Mouse (Mus musculus) myocyte (in vitro differentiated cells): ENCODE results near the gene Psrc1. TPM values are rescaled to one million over a fixed set of nuclear protein-coding genes. Genes with fewer than 3 reads are reported as not detected.

ENCODE experiments used
- H3K27me3 ChIP-seq: one replicate; pipeline ENCODE4 v1.6.1; 2011; ENCODE audit not compliant: control insufficient read depth, insufficient read depth, insufficient read length
- H3K36me3 ChIP-seq: one replicate; pipeline ENCODE4 v1.6.1; 2011; ENCODE audit not compliant: control insufficient read depth, insufficient read depth
- H3K4me2 ChIP-seq: one replicate; pipeline ENCODE4 v1.6.1; 2011; ENCODE audit warnings: low read depth, control low read depth
- H3K4me3 ChIP-seq: one replicate; pipeline ENCODE4 v1.5.1; 2011; ENCODE audit warnings: mild to moderate bottlenecking, control low read depth, moderate library complexity
- H3K79me2 ChIP-seq: one replicate; pipeline ENCODE4 v1.6.1; 2011; ENCODE audit not compliant: control insufficient read depth, insufficient read depth
- H3ac ChIP-seq: one replicate; pipeline ENCODE4 v1.6.1; 2011; ENCODE audit not compliant: control insufficient read depth, insufficient read length
- CEBPB ChIP-seq: IDR thresholded peaks from 2 replicates; pipeline ENCODE4 v1.6.1; 2011; ENCODE audit warnings: mild to moderate bottlenecking, moderate library complexity; ENCODE audit not compliant: poor library complexity, insufficient read depth, severe bottlenecking
- E2F4 ChIP-seq: IDR thresholded peaks from one replicate; pipeline ENCODE4 v1.6.1; 2011; ENCODE audit warnings: mild to moderate bottlenecking, control low read depth, moderate library complexity; ENCODE audit not compliant: insufficient read depth
- MAX ChIP-seq: IDR thresholded peaks from one replicate; pipeline ENCODE4 v1.6.1; 2011; ENCODE audit warnings: low read depth, mild to moderate bottlenecking, control low read depth
- MYOD1 ChIP-seq, 3 experiments: IDR thresholded peaks; one replicate each; pipeline ENCODE4 v1.6.1; 2011; ENCODE audit warnings: control low read depth in 2 of 3, low read depth in 2 of 3, mild to moderate bottlenecking in 2 of 3, moderate library complexity in 1 of 3; ENCODE audit not compliant: insufficient read length in 2 of 3, control insufficient read depth in 1 of 3
- MYOG ChIP-seq, 3 experiments: IDR thresholded peaks; one replicate each; pipeline ENCODE4 v1.6.1; 2011; ENCODE audit warnings: control low read depth in 2 of 3, low read depth in 2 of 3, mild to moderate bottlenecking in 2 of 3; ENCODE audit not compliant: insufficient read length in 2 of 3, control insufficient read depth in 1 of 3, insufficient read depth in 1 of 3
- POLR2A ChIP-seq: IDR thresholded peaks from one replicate; pipeline ENCODE4 v1.6.1; 2011; ENCODE audit warnings: low read depth, mild to moderate bottlenecking, control low read depth, moderate library complexity; ENCODE audit not compliant: insufficient read length
- POLR2AphosphoS2 ChIP-seq: IDR thresholded peaks from one replicate; pipeline ENCODE4 v1.6.1; 2011; ENCODE audit warnings: low read depth, control low read depth; ENCODE audit not compliant: insufficient read length
- REST ChIP-seq: IDR thresholded peaks from one replicate; pipeline ENCODE4 v1.6.1; 2011; ENCODE audit warnings: mild to moderate bottlenecking, control low read depth, moderate library complexity; ENCODE audit not compliant: insufficient read depth, insufficient read length
- SRF ChIP-seq: IDR thresholded peaks from one replicate; pipeline ENCODE4 v1.6.1; 2011; ENCODE audit warnings: low read depth; ENCODE audit not compliant: control insufficient read depth, insufficient read length
- TCF12 ChIP-seq: IDR thresholded peaks from one replicate; pipeline ENCODE4 v1.6.1; 2011; ENCODE audit warnings: mild to moderate bottlenecking, control low read depth; ENCODE audit not compliant: poor library complexity, insufficient read depth, severe bottlenecking
- TCF3 ChIP-seq: IDR thresholded peaks from one replicate; pipeline ENCODE4 v1.6.1; 2011; ENCODE audit warnings: low read depth, control low read depth; ENCODE audit not compliant: insufficient read length
- USF1 ChIP-seq: IDR thresholded peaks from one replicate; pipeline ENCODE4 v1.6.1; 2011; ENCODE audit warnings: low read depth, mild to moderate bottlenecking, control low read depth, moderate library complexity
- polyA plus RNA-seq: library from polyadenylated mRNA; unstranded; fragments of >200 nt; fragmentation: generic; extraction: Trizol; gene quantifications from one replicate; pipeline ENCODE4 v1.2.1, GENCODE M21; 2012; ENCODE audit warnings: missing spikeins

The Psrc1 gene
- polyA plus RNA-seq, 1 experiment = 16.5 TPM

- no peak overlapping the region for H3ac ChIP-seq
- TF ChIP-seq POLR2AphosphoS2 (no peak), SRF (no peak), CEBPB (no peak), USF1 (no peak), TCF3 (no peak), TCF12 (no peak), REST (no peak), MAX (no peak), MYOD1 (IDR thresholded peaks at IDR 0.05; ENCODE audit: control insufficient read depth in 1 of 3, insufficient read length in 2 of 3, low read depth in 2 of 3) (no peak), POLR2A (no peak), MYOG (IDR thresholded peaks at IDR 0.05; ENCODE audit: control insufficient read depth in 1 of 3, insufficient read depth in 1 of 3, insufficient read length in 2 of 3, low read depth in 2 of 3) (no peak), E2F4 (no peak)
- peaks cover 66% of the 10 kb centered on the region for H3K27me3 ChIP-seq
- H3K4me3 ChIP-seq = no peak overlapping the region
- no peak overlapping the region for H3K4me2 ChIP-seq
- H3K36me3 ChIP-seq = no peaks in the 10 kb centered on the region
- H3K79me2 ChIP-seq = no peaks in the 10 kb centered on the region
Observed at GRCm38 (mm10) chr3:108363626-108364025, 20.0 kb upstream of the Psrc1 start.

GRCm38 (mm10) chr3:108364270-108364995 is 19.2 kb upstream of the Psrc1 start, which contains the start of gene Mybphl:
Gene Mybphl, plus strand, starts transcription at chr3:108364911.
- Histone ChIP-seq H3ac (no peak within 1 kb of the TSS), H3K4me2 (no peak within 1 kb of the TSS), H3K4me3 (no peak within 1 kb of the TSS), H3K36me3 (no peaks in the 10 kb centered on the region), H3K27me3 (peaks cover 58% of the 10 kb centered on the region), H3K79me2 (no peaks in the 10 kb centered on the region)
- no peak for TF ChIP-seq USF1
- no peak for TF ChIP-seq TCF3
- no peak for TF ChIP-seq MYOD1 (IDR thresholded peaks at IDR 0.05; ENCODE audit: control insufficient read depth in 1 of 3, insufficient read length in 2 of 3, low read depth in 2 of 3)
- TF ChIP-seq SRF = no peak
- no peak for TF ChIP-seq MAX
- TF ChIP-seq POLR2A = no peak
- TF ChIP-seq REST = no peak
- TF ChIP-seq MYOG (IDR thresholded peaks at IDR 0.05; ENCODE audit: control insufficient read depth in 1 of 3, insufficient read depth in 1 of 3, insufficient read length in 2 of 3, low read depth in 2 of 3) = no peak
- TF ChIP-seq POLR2AphosphoS2 = no peak
- TF ChIP-seq CEBPB = no peak
- no peak for TF ChIP-seq E2F4
- no peak for TF ChIP-seq TCF12

- H3K36me3 ChIP-seq = no peaks in the 10 kb centered on the region
- TF ChIP-seq MYOG (IDR thresholded peaks at IDR 0.05; ENCODE audit: control insufficient read depth in 1 of 3, insufficient read depth in 1 of 3, insufficient read length in 2 of 3, low read depth in 2 of 3) (no peak), REST (no peak), USF1 (no peak), MAX (no peak), SRF (no peak), POLR2A (no peak)
- H3K4me3 ChIP-seq = no peak overlapping the region
- H3K27me3 ChIP-seq = peaks cover 49% of the 10 kb centered on the region
- H3ac ChIP-seq = no peak overlapping the region
- no peak overlapping the region for H3K4me2 ChIP-seq
- no peaks in the 10 kb centered on the region for H3K79me2 ChIP-seq
Observed at GRCm38 (mm10) chr3:108367173-108367572, 16.5 kb upstream of the Psrc1 start.

DNA sequence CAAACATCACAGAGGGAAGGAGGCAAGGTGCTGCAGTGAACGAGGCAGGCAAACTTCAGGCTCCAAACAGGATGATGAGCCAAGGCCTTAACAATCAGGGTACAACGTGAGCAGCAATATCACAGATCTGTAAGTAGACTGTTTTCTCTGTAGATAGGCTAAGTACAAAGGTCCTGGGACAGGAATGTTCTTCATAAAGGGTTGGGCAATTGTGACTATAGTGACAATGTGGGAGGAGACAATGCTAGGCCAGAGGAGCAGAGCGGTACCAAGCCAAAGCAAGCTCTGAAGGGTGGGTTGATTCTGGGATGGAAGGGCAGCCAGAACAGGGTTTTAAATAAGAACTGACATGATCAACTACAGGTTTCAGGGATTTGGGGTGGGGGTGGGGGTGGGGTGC is 15.8 kb upstream of the Psrc1 start:
- Histone ChIP-seq H3K79me2 (no peaks in the 10 kb centered on the region), H3K36me3 (no peaks in the 10 kb centered on the region), H3K4me3 (no peak overlapping the region), H3K27me3 (peaks cover 49% of the 10 kb centered on the region), H3ac (no peak overlapping the region), H3K4me2 (no peak overlapping the region)
- no peak for TF ChIP-seq E2F4

DNA sequence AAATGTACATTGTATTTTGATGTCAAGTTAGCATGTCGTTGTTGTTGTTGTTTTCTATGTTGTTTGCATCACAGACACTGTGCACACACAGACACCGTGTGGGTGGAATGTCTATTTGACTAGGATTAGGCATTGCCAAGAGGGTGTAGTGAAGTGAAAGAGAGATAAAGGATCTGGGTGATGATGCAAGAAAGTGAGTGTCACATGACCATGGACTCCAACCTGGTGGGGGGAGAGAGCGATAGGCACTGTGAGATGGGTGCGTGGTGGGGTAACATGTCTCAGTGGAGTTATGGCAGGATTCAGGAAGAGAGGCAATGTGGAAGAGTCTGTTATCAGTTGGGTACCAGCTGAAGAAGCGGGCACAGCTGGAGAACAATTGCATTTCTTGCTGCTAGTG is 14.9 kb upstream of the Psrc1 start:
- no peaks in the 10 kb centered on the region for H3K36me3 ChIP-seq
- no peak overlapping the region for H3K4me2 ChIP-seq
- no peak overlapping the region for H3ac ChIP-seq
- no peak overlapping the region for H3K4me3 ChIP-seq
- no peaks in the 10 kb centered on the region for H3K79me2 ChIP-seq
- H3K27me3 ChIP-seq = peaks cover 49% of the 10 kb centered on the region
- TF ChIP-seq POLR2A = no peak
- TF ChIP-seq MAX = no peak
- no peak for TF ChIP-seq TCF3
- no peak for TF ChIP-seq MYOD1 (IDR thresholded peaks at IDR 0.05; ENCODE audit: control insufficient read depth in 1 of 3, insufficient read length in 2 of 3, low read depth in 2 of 3)
- no peak for TF ChIP-seq USF1
- TF ChIP-seq SRF = no peak
- no peak for TF ChIP-seq POLR2AphosphoS2
- TF ChIP-seq REST = no peak
- TF ChIP-seq CEBPB = no peak
- TF ChIP-seq E2F4 = no peak
- TF ChIP-seq MYOG (IDR thresholded peaks at IDR 0.05; ENCODE audit: control insufficient read depth in 1 of 3, insufficient read depth in 1 of 3, insufficient read length in 2 of 3, low read depth in 2 of 3) = no peak
- TF ChIP-seq TCF12 = no peak
